Mouse (Mus musculus) Patski (cell line): ENCODE data around the gene Hexdc. TPM values are rescaled to one million over a fixed set of nuclear protein-coding genes. Genes with fewer than 3 reads are reported as not detected.
A peak's percentile ranks its signal among the peaks of the same experiment; 100 is the strongest.

Experiments
- ATAC-seq: fragments of 100-300 bp; one replicate; pipeline ENCODE4 v1.8.0; 2021
- CTCF ChIA-PET: fragments of 350-600 bp; sonication (Branson Sonifier 250); formaldehyde crosslinking; loops from one replicate; lab custom pipeline; 2022; ENCODE audit warnings: inconsistent platforms; lab: Charles Lee
- POLR2A ChIA-PET: fragments of 350-600 bp; sonication (Branson Sonifier 250); formaldehyde crosslinking; loops from one replicate; lab custom pipeline; 2022; ENCODE audit warnings: antibody characterized with exemption, inconsistent platforms; lab: Charles Lee
- DNase-seq: peaks from one replicate; pipeline ENCODE4 v3.0.0-alpha.2; 2011; ENCODE audit warnings: low read depth, low spot score
- H3K27me3 ChIP-seq: fragments of 371-371 bp; one replicate; pipeline ENCODE4 v1.5.1; 2021
- CTCF ChIP-seq: fragments of 100-300 bp; IDR thresholded peaks from one replicate; pipeline ENCODE4 v1.5.1; 2021
- in situ Hi-C: fragments of 300-500 bp; cut with MboI; formaldehyde crosslinking; loops from 3 replicates; pipeline ENCODE4 v1.11.1; 2018; ENCODE audit warnings: low pct_unique_long_range_greater_than_20kb, mixed read lengths
- polyA plus RNA-seq: library from polyadenylated mRNA; unstranded; gene quantifications from one replicate; pipeline ENCODE4 v1.2.3, GENCODE M21; 2021

Hexdc gene
- polyA plus RNA-seq: 16.5 TPM

- ChIA-PET CTCF (no interaction called here), POLR2A (interaction anchor here (0.8 to 1.2 kb wide), 2 partner anchors 23 to 24 kb away, joined by 3 read pairs; no protein-coding TSS in a partner anchor)
- DNase-seq: peak; percentile 61
- peak; percentile 94 for ATAC-seq
- no peak for TF ChIP-seq CTCF
- in situ Hi-C loops: loop anchor here (5.0 kb wide), 1 partner anchor 142 kb away; the partner anchor contains the start of gene Sectm1b
- no peaks in the 10 kb centered on the region for H3K27me3 ChIP-seq
Observed at GRCm38 (mm10) chr11:121204161-121205006, at the start of gene Hexdc, which contains the start of gene Ogfod3. Gene Hexdc, plus strand, starts transcription at chr11:121204433. Gene Ogfod3, minus strand, starts transcription at chr11:121204711.

DNA sequence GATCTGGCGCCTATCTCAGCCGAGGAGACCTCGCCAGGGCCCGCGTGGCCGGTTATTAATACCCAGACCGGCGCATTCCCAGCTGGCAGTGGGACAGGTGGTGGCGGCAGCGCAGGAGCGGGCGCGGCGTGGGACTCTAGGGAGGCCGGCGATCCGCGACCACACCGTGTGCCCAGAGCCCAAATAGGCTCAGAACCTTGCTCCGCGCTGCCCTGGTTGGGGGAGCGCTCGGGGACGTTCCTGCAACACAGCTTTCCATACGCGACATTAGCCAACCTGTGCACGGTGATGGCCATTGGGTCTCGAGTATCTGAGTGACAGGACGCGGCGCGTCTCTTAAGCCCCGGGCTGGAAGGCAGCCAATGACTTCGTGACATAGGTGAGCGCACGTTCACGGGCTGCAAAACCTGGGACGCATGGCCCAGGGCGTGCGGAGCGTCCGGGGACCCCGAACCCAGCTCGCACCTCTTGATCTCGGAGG lies 47.8 kb upstream of the Hexdc start:
- ChIA-PET POLR2A (no interaction called here), CTCF (no interaction called here)
- H3K27me3 ChIP-seq: peaks cover 11% of the 10 kb centered on the region
- in situ Hi-C loops: no loop called here
- no peak for ATAC-seq
- no peak for TF ChIP-seq CTCF
- DNase-seq: no peak

DNA sequence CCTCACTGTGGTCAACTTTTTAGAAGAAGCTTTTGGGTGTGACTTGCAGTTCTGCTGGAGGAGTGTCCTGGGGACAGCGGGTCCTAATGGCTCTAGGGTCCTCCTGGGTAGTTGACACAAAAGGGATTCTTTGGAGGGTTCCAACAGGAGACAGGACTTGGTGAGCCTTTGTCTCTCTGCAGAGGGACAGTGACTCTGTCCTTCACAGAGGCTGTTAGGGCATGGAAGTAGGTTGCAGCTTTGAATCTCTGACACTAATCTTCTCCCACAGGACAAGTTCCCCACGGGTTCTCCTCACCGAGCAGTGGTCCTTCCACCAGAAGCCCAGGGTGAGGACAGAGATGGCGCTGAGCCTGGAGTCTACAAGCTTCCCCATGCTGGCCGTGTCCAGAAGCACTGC lies 44.3 kb upstream of the Hexdc start, which contains the start of gene Uts2r:
Gene Uts2r (plus strand): TSS at position 301 of the 400 bp plus-strand sequence.
- DNase-seq (no peak), ATAC-seq (no peak)
- CTCF ChIA-PET: no interaction called here
- peaks cover 11% of the 10 kb centered on the region for H3K27me3 ChIP-seq
- in situ Hi-C loops: no loop called here
- POLR2A ChIA-PET: no interaction called here
- no peak for TF ChIP-seq CTCF

GRCm38 (mm10) chr11:121160636-121161346 lies 43.4 kb upstream of the Hexdc start:
- in situ Hi-C loops: no loop called here
- POLR2A ChIA-PET: no interaction called here
- no peak for TF ChIP-seq CTCF
- H3K27me3 ChIP-seq: peaks cover 11% of the 10 kb centered on the region
- CTCF ChIA-PET: no interaction called here
- ATAC-seq: no peak
- DNase-seq: no peak

GRCm38 (mm10) chr11:121163751-121164150 lies 40.5 kb upstream of the Hexdc start:
- ChIA-PET CTCF (no interaction called here), POLR2A (no interaction called here)
- no peak for DNase-seq
- H3K27me3 ChIP-seq: peaks cover 2% of the 10 kb centered on the region
- in situ Hi-C loops: no loop called here
- ATAC-seq: no peak
- no peak for TF ChIP-seq CTCF

- TF ChIP-seq CTCF: no peak
- ATAC-seq (no peak), DNase-seq (no peak)
- ChIA-PET CTCF (no interaction called here), POLR2A (no interaction called here)
- no peaks in the 10 kb centered on the region for H3K27me3 ChIP-seq
- in situ Hi-C loops: no loop called here
Observed at GRCm38 (mm10) chr11:121173203-121173602, 31.0 kb upstream of the Hexdc start.

GRCm38 (mm10) chr11:121174234-121174633 lies 30.0 kb upstream of the Hexdc start:
- TF ChIP-seq CTCF: no peak
- DNase-seq: no peak
- ChIA-PET POLR2A (no interaction called here), CTCF (no interaction called here)
- H3K27me3 ChIP-seq: no peaks in the 10 kb centered on the region
- in situ Hi-C loops: no loop called here
- ATAC-seq: no peak

DNA sequence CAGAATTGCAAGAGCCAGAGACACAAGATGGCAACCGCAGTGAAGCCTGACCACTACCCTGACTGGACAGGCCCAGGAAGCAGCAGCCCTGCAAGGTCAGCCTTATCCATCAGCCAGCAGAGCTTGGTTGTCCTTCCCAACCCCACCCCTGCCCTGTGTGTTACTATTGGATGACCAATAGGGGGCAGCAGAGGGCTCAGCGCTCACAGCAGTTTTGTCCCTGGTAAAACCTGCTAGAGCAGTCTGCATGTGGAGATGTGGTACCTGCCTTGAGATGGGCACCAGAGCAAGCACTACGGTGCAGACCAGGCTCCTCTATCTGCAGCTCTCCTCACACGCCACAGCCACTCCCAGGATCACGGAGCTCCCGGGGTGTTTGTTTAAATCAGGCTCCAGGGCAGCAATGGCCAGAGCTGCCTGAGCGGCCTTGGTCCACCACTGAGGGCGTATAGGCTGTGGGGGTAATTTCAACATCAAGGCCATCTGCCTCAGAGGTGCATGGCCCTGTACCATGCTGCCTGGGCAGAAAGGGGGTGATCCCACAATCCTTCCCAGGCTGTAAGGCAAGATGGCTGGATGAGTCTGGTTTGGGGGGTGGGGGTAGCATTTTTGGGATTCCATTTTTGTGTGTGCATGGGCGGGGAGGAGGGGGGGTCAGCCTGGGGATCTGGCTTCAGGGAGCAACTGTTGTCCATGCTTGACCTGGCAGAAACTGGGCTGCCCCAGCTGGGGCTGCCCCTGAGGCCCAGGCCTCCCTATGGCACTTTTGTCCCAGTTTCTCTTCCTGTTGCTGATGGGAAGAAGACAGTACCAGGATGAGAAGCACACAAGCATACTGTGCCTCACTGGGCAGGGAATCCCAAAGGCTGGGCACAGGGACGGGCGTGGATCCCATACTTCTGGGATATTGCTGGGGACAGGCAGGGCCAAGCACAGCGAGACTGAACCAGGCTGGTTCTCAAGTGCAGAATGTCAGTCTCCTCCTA lies 27.7 kb upstream of the Hexdc start:
- in situ Hi-C loops: no loop called here
- ATAC-seq (peak; percentile 47), DNase-seq (peak; percentile 3)
- TF ChIP-seq CTCF: peak; percentile 77
- ChIA-PET CTCF (interaction anchor here (0.6 to 1.4 kb wide), 8 partner anchors 9 to 120 kb away, joined by 3 to 6 read pairs (median 3); no protein-coding TSS in a partner anchor), POLR2A (no interaction called here)
- H3K27me3 ChIP-seq: no peaks in the 10 kb centered on the region

- TF ChIP-seq CTCF: no peak
- ATAC-seq: no peak
- POLR2A ChIA-PET: no interaction called here
- CTCF ChIA-PET: no interaction called here
- DNase-seq: no peak
- in situ Hi-C loops: no loop called here
- H3K27me3 ChIP-seq: no peaks in the 10 kb centered on the region
Observed at GRCm38 (mm10) chr11:121189681-121190080, 14.6 kb upstream of the Hexdc start.

DNA sequence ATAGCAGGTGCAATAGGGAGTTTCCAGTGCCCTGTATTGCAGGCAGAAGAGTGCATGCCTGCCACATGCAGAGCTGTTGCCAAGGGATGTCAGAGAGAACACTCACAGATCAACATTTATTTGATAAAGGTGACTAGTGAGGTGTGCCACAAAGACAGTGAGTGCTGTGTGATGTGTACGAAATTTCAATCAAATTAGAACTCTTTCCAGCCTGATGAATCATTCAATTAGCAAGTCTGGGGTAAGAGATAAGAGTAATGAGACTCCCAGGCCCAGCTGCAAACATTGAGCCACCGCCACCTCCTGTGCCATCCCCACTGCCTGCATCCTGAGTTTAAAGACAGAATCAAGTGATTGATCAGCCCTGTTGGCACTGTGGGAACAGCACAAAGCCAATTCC lies 11.5 kb upstream of the Hexdc start:
- ChIA-PET POLR2A (no interaction called here), CTCF (no interaction called here)
- in situ Hi-C loops: no loop called here
- TF ChIP-seq CTCF: no peak
- DNase-seq: no peak
- H3K27me3 ChIP-seq: no peaks in the 10 kb centered on the region
- ATAC-seq: no peak
